Mouse (Mus musculus): ENCODE results near the gene Lrig1. TPM values are rescaled to one million over a fixed set of nuclear protein-coding genes. Genes with fewer than 3 reads are reported as not detected.

The Lrig1 gene
- polyA plus RNA-seq, 1 experiment = 12.1 TPM

DNA sequence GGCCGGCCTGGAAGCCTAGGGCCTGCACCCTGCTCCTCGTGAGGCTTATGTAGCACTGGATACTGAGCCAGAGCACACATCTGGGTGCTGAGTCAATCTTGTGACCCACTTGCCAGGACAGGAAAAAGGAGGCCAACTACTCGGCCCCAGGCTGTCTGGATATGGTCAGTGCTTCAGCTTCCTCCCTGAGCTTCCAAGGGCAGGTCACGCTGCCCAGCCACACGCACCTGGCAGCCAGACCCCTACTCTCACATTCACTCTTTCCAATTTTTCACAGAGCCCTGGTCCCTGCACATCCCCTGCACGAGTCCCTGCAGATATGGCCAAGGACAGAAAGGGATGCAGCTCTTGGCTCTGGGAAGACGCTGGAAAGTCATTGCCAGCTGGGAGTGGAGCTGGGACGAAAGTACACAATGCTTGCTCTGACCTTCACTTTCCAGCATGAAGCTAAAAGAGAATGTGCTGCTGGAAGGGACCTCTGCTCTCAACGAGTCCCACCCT, 79.1 kb downstream of the Lrig1 start:
- Histone ChIP-seq H3K4me3 (ENCODE audit: insufficient read depth, low read depth, low read length) (no peak overlapping the region), H3K27ac (ENCODE audit: insufficient read depth, low read depth, low read length) (no peak overlapping the region), H3K27me3 (replicated peaks; ENCODE audit: control insufficient read depth, insufficient read depth, low read length) (no peaks in the 10 kb centered on the region), H3K36me3 (ENCODE audit: control insufficient read depth, insufficient read depth, low read length) (no peaks in the 10 kb centered on the region), H3K4me1 (ENCODE audit: control insufficient read depth, insufficient read depth, low read length) (peaks cover 5% of the 10 kb centered on the region; the same call in 1 of the 2 replicates)
- TF ChIP-seq POLR2A (IDR thresholded peaks at IDR 0.05; ENCODE audit: low read depth, low read length) = no peak
- TF ChIP-seq CTCF (conservative IDR thresholded peaks at IDR 0.05; ENCODE audit: insufficient read depth, insufficient read length, low read depth, low read length) = no peak
- no peak for DNase-seq
- WGBS = 77% methylated on average over 9 of the region's 9 CpGs

DNA sequence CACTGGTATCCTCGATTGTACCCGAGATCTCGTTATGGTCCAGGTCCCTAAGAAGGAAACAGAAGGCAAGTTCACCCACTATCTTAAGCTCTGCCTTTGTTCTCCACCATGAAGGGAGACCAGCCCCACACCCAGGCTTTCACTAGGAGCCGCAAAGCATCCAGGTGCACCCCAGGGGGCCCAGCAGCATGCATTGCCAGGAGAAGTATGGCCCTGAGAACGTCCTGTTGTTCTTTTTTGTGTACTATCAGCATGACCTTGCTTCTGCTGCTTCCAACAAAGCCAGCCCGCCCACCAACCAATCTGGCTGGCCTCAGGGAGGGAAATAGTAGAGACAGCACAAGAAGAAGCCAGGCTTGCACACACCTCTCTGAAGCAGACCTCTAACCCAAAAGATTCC, 79.7 kb downstream of the Lrig1 start:
- no peaks in the 10 kb centered on the region for H3K36me3 ChIP-seq (ENCODE audit: control insufficient read depth, insufficient read depth, low read length)
- 88% methylated on average over 6 of the region's 6 CpGs for whole genome bisulfite sequencing
- H3K4me1 ChIP-seq (ENCODE audit: control insufficient read depth, insufficient read depth, low read length) = peaks cover 10% of the 10 kb centered on the region; the same call in 1 of the 2 replicates
- no peak overlapping the region for H3K4me3 ChIP-seq (ENCODE audit: insufficient read depth, low read depth, low read length)
- H3K27ac ChIP-seq (ENCODE audit: insufficient read depth, low read depth, low read length) = no peak overlapping the region
- TF ChIP-seq CTCF (conservative IDR thresholded peaks at IDR 0.05; ENCODE audit: insufficient read depth, insufficient read length, low read depth, low read length) (no peak), POLR2A (IDR thresholded peaks at IDR 0.05; ENCODE audit: low read depth, low read length) (no peak)
- no peaks in the 10 kb centered on the region for H3K27me3 ChIP-seq (replicated peaks; ENCODE audit: control insufficient read depth, insufficient read depth, low read length)
- DNase-seq = no peak

DNA sequence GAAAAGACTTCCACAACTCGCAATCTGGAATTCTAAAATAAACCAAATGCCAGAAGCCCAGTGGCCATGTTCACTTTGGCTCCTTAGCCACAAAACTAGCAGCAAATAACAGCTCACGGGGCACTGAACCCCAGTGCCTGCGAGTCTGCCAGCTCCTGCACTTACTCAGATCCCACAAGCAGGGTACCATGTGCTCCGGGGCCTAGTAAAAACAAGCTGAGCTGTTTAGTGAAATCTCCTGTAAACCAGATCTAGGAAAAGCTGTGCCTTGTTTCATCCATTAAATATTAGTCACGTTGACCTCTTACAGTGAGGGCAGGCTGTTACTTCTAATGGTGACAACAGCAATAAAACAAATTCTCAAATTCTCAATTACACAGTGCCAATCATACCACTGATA, 81.3 kb downstream of the Lrig1 start:
- no peak for DNase-seq
- TF ChIP-seq CTCF (conservative IDR thresholded peaks at IDR 0.05; ENCODE audit: insufficient read depth, insufficient read length, low read depth, low read length) (no peak), POLR2A (IDR thresholded peaks at IDR 0.05; ENCODE audit: low read depth, low read length) (no peak)
- 75% methylated on average over 5 of the region's 5 CpGs for WGBS
- Histone ChIP-seq H3K27ac (ENCODE audit: insufficient read depth, low read depth, low read length) (no peak overlapping the region), H3K4me1 (ENCODE audit: control insufficient read depth, insufficient read depth, low read length) (peaks cover 18% of the 10 kb centered on the region; the same call in 1 of the 2 replicates), H3K4me3 (ENCODE audit: insufficient read depth, low read depth, low read length) (no peak overlapping the region), H3K27me3 (replicated peaks; ENCODE audit: control insufficient read depth, insufficient read depth, low read length) (no peaks in the 10 kb centered on the region), H3K36me3 (ENCODE audit: control insufficient read depth, insufficient read depth, low read length) (no peaks in the 10 kb centered on the region)

DNA sequence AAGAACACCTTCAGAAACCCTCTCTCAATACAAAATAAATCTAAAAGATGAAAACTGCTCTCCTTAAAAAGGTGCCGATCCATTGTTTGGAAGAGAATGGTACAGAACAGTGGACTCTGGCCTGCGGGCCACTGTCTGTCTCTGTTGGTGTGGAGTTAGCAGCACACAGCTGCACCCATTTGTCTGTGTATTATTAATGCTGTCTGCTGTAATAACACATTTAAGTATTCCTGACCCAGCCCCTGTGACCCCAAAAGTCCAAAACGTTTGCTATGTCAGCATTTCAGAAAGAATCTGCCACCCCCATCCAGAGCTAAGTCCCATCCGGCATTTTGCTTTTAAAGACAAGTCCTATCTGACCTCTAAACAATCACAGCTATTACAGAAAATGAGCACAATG, 84.0 kb downstream of the Lrig1 start:
- H3K27ac ChIP-seq (ENCODE audit: insufficient read depth, low read depth, low read length) = peak overlapping the region; percentile 65
- no peak for TF ChIP-seq POLR2A (IDR thresholded peaks at IDR 0.05; ENCODE audit: low read depth, low read length)
- no peak for TF ChIP-seq CTCF (conservative IDR thresholded peaks at IDR 0.05; ENCODE audit: insufficient read depth, insufficient read length, low read depth, low read length)
- H3K4me3 ChIP-seq (ENCODE audit: insufficient read depth, low read depth, low read length) = no peak overlapping the region
- H3K36me3 ChIP-seq (ENCODE audit: control insufficient read depth, insufficient read depth, low read length) = no peaks in the 10 kb centered on the region
- H3K4me1 ChIP-seq (ENCODE audit: control insufficient read depth, insufficient read depth, low read length) = peaks cover 22% of the 10 kb centered on the region; the same call in 1 of the 2 replicates
- no peaks in the 10 kb centered on the region for H3K27me3 ChIP-seq (replicated peaks; ENCODE audit: control insufficient read depth, insufficient read depth, low read length)
- DNase-seq = peak; percentile 73
- 45% methylated on average over 4 of the region's 4 CpGs for WGBS

DNA sequence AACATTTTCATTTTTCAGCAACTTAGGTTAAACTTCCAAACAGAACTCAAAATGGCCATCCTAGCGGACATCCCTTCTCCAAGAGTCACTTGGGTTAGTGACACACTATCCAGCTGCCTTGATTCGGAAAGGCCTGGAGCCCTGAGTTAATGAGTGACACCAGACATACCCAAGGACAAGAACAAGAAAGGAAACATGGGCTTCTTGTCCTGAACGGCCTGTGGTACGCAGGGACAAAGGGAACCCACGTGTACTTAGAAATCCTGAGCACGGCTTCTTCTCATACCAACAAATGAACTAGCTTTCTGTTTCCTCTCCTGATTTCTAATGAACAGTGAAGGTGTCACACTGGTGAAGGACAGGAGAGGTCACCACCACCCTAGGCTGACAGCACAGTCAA, 85.6 kb downstream of the Lrig1 start:
- Histone ChIP-seq H3K27ac (ENCODE audit: insufficient read depth, low read depth, low read length) (peak overlapping the region; percentile 84), H3K4me1 (ENCODE audit: control insufficient read depth, insufficient read depth, low read length) (peaks cover 22% of the 10 kb centered on the region; the same call in 1 of the 2 replicates), H3K4me3 (ENCODE audit: insufficient read depth, low read depth, low read length) (no peak overlapping the region), H3K36me3 (ENCODE audit: control insufficient read depth, insufficient read depth, low read length) (no peaks in the 10 kb centered on the region), H3K27me3 (replicated peaks; ENCODE audit: control insufficient read depth, insufficient read depth, low read length) (no peaks in the 10 kb centered on the region)
- WGBS = 56% methylated on average over 6 of the region's 6 CpGs
- TF ChIP-seq POLR2A (IDR thresholded peaks at IDR 0.05; ENCODE audit: low read depth, low read length) (no peak), CTCF (conservative IDR thresholded peaks at IDR 0.05; ENCODE audit: insufficient read depth, insufficient read length, low read depth, low read length) (no peak)
- DNase-seq = peak; percentile 72

DNA sequence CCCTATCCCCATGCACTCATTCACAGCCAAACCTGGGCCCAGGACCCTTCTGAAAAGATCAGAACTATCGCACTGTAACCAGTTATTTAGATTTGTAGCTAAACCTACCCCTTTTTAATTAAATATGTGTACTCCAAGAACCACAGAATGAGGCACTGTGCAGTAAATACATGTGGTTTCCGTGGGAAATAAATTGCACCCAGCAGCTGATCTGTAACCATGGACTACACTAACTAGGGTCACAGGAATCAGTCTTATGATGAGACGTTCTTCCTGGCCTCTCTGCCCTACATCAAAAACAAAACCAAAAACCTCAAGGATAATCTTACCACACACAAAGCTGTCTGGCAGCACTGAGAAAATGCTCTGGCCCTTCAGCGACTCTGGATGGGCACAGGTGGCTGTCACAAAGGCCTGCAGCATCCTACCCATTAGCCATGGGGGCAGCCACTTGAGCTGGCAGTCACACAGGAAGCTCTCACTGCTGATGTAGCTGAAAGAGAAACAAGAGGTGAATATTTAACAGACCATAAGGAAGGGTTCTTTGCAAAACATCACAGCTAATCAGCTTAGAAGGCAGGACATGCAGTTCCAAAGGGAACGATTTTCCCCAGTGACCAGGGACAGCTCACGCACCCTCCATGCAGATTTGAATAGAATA, 86.6 kb downstream of the Lrig1 start:
- no peak for TF ChIP-seq CTCF (conservative IDR thresholded peaks at IDR 0.05; ENCODE audit: insufficient read depth, insufficient read length, low read depth, low read length)
- no peak for TF ChIP-seq POLR2A (IDR thresholded peaks at IDR 0.05; ENCODE audit: low read depth, low read length)
- no peaks in the 10 kb centered on the region for H3K27me3 ChIP-seq (replicated peaks; ENCODE audit: control insufficient read depth, insufficient read depth, low read length)
- no peaks in the 10 kb centered on the region for H3K36me3 ChIP-seq (ENCODE audit: control insufficient read depth, insufficient read depth, low read length)
- no peak overlapping the region for H3K4me3 ChIP-seq (ENCODE audit: insufficient read depth, low read depth, low read length)
- peak overlapping the region; percentile 84 for H3K27ac ChIP-seq (ENCODE audit: insufficient read depth, low read depth, low read length)
- H3K4me1 ChIP-seq (ENCODE audit: control insufficient read depth, insufficient read depth, low read length) = peaks cover 22% of the 10 kb centered on the region; the same call in 1 of the 2 replicates
- WGBS = 43% methylated on average over 6 of the region's 6 CpGs
- DNase-seq = peak; percentile 76

DNA sequence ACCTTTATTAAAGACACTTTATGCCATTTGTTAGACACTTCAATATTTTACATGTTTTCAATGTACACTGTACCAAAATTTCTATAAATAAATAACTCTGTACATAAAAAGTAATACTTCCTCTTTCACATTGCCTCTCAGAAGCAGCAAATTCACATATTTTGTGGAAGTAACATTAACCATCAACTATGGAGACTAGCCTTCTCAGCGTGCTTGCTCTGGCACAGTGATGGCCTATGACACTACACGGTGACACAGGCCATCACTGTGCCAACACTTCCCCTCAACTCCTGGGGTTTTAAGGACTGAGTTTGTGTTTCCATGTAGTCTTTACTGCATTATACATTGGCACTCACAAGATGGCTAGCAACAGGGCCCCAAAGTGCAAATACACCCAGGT, 95.4 kb downstream of the Lrig1 start:
- Histone ChIP-seq H3K4me3 (ENCODE audit: insufficient read depth, low read depth, low read length) (no peak overlapping the region), H3K4me1 (ENCODE audit: control insufficient read depth, insufficient read depth, low read length) (peaks cover 13% of the 10 kb centered on the region; the same call in 1 of the 2 replicates), H3K27me3 (replicated peaks; ENCODE audit: control insufficient read depth, insufficient read depth, low read length) (no peaks in the 10 kb centered on the region), H3K36me3 (ENCODE audit: control insufficient read depth, insufficient read depth, low read length) (no peaks in the 10 kb centered on the region; the same call in 1 of the 2 replicates), H3K27ac (ENCODE audit: insufficient read depth, low read depth, low read length) (no peak overlapping the region)
- 64% methylated on average over 2 of the region's 2 CpGs for WGBS
- DNase-seq = no peak
- no peak for TF ChIP-seq CTCF (conservative IDR thresholded peaks at IDR 0.05; ENCODE audit: insufficient read depth, insufficient read length, low read depth, low read length)
- TF ChIP-seq POLR2A (IDR thresholded peaks at IDR 0.05; ENCODE audit: low read depth, low read length) = no peak

Data from kidney, adult 2 months (tissue).